Mouse (Mus musculus) embryo, embryonic 9.5 days (tissue): ENCODE measurements at regions not wholly inside any gene's neighbourhood (a gene's known extent, or its start where the extent isn't known, plus 50 kb on each side); places are given as distances from the start of the nearest gene placed in this dataset.

Source experiments
- DNase-seq: peaks from one replicate; pipeline ENCODE4 v3.0.0-alpha.2; 2017; ENCODE audit errors: extremely low spot score

GRCm38 (mm10) chr19:57541693-57542314, 69.0 kb upstream of the Atrnl1 start:
- DNase-seq: no peak

- DNase-seq: no peak
Measured at GRCm38 (mm10) chr19:57542506-57542905, 68.3 kb upstream of the Atrnl1 start.

DNA sequence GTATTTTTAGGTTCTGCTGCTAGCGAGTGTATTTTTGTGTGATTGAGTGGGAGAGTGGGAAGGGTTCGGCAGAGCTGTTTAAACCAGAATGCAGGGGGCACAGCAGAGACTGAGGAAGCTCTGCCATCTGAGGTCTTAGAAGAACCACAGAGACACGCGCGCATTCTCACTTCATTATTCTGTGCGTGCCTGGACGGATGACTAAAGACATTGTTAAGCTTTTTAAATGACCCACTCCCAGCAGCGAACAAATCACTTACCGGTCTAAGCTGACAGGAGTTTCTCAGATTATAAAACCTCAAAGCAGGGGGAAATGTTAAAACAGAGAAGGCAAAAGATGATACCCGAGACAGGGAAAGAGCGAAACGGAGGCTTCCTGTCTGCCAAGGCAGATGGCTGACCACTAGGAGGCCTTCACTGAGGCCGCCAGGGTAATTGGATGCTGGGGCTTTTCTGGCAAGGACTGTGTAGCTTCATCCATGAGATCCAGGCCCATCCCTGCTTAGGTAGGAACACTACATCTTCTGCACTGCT, 67.1 kb upstream of the Atrnl1 start:
- DNase-seq: peak; percentile 47

DNA sequence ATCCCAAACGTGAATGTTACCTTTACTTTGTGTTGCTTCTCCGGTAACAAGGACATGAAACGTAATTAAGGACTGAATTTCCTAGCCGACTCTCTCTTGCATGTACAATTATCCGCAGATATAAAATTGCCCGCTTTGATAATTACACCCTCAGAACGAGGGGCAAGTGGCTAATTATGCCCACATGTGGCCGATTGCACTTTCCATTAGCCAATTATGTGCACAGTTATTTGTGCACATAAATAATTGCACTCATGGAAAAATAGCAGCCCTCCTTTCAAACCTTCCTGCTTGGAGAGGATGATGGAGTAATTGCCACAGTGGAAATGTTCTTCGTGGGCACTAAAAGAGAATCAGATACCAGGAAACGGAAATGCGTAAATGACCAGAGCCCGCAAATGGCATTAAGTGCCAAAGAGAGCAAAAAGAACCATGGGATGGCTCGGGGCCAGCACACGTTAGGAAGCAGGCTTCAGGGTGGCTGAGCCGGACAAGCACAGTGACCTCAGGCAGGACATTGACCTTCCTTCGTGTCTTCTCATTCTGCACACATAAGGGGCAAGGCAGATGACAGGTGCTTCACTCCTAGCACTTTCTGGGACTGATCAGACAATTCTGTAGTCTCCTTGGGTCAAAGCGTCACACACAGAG, 66.5 kb upstream of the Atrnl1 start:
- no peak for DNase-seq

DNA sequence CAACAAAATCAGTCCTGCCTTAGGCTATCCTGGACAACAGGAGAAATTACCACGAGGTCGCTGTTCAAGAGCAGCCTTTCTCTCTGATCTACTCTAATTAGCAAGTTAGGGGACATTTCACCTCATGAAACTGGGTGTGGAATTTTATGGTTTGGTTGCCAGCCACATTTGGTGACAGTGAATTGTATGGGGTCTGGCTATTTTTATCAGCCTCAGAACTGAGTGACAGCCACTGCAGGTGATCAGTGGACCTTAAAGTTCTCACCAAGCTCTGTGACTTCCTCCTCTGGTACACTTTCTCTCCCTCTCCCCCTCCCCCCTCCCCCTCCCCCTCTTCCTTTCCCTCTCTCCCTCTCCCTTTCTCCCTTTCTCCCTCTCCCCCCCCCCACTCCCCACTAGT, 65.8 kb upstream of the Atrnl1 start:
- DNase-seq: no peak

DNA sequence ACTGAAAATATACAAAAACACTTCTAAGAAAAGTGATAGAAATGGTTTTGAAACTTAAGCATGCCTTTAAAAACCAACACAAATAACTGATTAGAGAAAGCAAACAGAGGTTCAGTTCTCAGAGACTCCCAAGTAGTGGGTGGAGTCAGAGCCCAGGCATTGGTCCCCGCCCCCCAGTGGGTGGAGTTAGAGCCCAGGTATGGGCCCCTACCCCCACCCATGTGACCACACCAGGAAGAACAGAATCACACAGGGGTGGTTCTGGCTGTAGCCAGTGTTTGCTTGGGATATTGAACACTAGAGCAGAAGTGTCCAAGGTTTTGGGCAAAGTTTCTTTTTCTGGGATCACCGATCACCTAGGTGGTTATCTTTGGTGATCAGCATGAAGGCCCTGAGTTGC, 64.8 kb upstream of the Atrnl1 start:
- DNase-seq: no peak

GRCm38 (mm10) chr19:57546519-57546918, 64.3 kb upstream of the Atrnl1 start:
- DNase-seq: no peak

DNA sequence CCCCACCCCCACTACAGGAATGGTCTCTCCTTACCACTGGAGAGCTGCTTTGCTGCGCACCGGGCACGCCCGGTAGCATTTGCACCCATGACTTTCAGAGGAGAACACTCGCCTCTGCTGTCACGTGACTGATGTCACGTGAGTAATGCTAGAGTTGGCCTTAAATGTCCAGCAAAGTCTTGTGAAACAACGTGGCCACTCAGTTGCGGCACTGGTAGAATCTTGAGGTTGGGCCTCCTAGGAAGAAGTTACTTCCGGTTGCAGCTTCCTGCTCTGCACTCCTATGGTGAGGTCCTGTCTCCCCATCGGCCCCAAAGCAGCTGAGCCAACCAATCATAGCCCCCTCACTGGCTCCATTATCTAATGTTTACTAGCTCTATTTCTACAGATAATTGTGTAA, 62.7 kb upstream of the Atrnl1 start:
- no peak for DNase-seq

GRCm38 (mm10) chr19:57548661-57549060, 62.2 kb upstream of the Atrnl1 start:
- DNase-seq: no peak

DNA sequence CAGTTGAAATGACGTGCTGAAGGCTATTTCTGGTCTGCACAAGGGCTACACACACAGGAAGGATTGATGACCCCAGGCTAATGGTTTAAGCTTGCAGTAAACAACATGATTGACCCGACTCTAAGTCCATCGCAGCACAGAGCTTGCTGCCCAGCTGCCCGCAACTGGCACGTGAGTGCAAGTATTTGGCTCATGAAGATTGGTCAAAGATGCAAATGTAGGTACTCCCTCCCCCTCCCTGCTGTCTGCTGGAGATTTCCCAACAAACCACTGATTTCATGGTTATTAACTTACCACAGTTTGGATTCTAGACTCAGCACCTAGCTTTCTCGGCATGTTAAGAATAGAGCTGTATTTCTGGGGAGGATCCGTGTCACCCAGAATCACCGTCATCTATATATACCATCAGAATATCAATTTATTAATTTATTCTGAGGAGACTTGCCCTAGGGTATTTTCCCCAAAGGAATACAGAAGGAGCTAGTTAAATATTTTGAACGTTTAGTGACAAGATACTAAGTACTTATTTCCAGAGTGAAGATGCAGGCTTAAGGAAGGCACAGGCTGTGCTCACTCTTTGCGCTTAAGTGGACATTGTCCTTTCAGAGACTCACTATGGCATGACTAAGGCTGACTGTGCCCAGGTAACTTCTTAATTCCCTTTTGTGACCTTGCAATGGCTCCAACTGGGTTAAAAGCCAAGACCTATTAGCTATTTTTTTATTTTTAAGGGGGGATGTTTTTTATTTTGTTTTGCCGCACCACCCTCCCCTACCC, 57.7 kb upstream of the Atrnl1 start:
- DNase-seq: no peak

- no peak for DNase-seq
Measured at GRCm38 (mm10) chr19:57554086-57554485, 56.7 kb upstream of the Atrnl1 start.

DNA sequence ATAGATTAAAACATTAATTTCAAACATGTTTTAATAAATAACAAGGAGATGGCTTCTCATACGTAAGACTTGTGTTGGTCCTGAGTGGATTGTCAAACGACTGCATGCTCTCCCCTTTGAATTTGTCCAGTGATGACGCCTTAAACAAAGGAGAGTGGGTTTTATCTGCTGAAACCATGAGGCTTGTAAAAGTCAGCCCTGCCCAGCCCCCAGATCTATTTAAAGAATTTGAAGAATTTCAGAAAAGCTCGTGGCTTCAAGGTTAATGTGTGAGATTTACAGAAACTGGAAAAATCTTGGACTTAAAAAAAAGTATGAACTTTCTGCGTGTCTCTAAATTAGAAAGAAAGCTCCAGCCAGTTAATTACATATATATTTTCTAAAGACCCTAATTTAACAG, 55.5 kb upstream of the Atrnl1 start:
- peak; percentile 22 for DNase-seq

DNA sequence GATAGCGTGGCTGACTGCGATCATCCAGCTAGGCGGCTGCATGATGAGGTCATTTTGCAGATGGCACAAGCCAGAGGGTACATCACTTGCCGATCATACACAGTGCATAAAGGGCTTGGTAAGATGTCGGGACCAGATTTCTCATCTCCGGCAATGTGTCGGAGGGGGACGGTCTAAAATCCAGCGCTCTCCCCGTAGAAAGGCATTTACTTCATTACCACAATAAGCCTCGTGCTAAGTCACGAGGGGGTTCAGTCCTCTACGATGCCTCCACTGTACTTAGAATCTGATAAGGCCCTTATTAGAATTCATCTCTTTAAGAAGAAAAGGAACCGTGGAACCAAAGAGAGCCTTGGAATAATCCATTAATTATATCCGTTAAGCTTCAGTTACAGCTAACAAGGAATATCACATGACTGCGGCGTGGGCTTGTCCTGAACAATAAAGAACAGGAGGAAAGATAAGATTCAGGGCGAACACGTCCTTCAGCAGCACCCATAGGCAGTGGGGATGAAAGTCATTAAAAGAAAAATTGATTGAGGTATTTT, 52.3 kb upstream of the Atrnl1 start:
- no peak for DNase-seq

DNA sequence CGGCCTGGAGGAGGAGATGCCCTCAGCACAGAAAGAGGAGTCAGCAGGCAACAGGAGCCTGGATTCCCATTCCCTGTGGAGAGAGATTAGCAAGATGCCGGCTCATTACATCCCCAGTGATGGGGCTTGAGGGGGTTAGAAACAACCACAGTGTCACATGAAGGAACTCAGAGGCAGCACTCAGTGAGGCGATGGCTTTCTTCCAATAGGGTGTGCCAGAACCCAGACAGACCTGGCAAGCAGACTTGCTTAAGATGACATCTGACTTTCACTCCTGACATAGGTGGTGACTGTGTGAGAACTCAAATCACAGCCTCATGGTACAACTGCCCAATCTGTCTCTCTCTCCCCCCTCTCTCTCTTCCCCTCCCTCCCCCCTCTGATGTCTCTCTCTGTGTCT, 50.1 kb upstream of the Atrnl1 start:
- DNase-seq: no peak
